Mouse (Mus musculus): ENCODE results near the gene Frs3. TPM values are rescaled to one million over a fixed set of nuclear protein-coding genes. Genes with fewer than 3 reads are reported as not detected.
A peak's percentile ranks its signal among the peaks of the same experiment; 100 is the strongest.

The Frs3 gene
- total RNA-seq, 4 experiments from 2014 or later, result 28.6 to 36.7 (median 31.2) TPM

GRCm38 (mm10) chr17:47730633-47731575 lies 42.1 kb downstream of the Frs3 start:
- DNase-seq (ENCODE audit: low spot score in 2 of 2), result no peak

GRCm38 (mm10) chr17:47735553-47736100 lies 46.8 kb downstream of the Frs3 start:
- DNase-seq (ENCODE audit: low spot score in 2 of 2), result no peak

DNA sequence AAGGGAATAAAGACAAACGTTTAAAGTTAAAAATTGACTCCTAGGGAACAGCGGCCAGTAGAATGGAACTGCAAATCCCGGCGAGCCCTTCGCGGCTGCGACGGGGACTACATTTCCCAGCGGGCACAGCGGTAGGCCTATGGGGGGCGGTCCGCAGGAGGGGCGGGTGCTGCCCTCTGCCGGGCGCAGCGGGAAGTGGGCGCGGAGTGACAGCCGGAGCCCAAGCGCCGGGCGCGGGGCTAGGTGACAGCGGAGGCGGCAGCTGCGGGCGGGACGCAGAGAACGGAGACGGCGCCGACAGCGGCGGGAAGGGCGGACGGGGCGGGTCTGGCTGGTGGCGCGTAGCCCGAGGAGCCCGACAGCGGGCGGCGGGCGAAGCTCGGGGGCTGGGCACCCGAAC lies 48.0 kb downstream of the Frs3 start, which contains the start of gene Tfeb:
Gene Tfeb, plus strand, starts transcription at position 175 of the 400 bp plus-strand sequence.
- peak; percentile 91 to 97 for DNase-seq (ENCODE audit: low spot score in 2 of 2)

DNA sequence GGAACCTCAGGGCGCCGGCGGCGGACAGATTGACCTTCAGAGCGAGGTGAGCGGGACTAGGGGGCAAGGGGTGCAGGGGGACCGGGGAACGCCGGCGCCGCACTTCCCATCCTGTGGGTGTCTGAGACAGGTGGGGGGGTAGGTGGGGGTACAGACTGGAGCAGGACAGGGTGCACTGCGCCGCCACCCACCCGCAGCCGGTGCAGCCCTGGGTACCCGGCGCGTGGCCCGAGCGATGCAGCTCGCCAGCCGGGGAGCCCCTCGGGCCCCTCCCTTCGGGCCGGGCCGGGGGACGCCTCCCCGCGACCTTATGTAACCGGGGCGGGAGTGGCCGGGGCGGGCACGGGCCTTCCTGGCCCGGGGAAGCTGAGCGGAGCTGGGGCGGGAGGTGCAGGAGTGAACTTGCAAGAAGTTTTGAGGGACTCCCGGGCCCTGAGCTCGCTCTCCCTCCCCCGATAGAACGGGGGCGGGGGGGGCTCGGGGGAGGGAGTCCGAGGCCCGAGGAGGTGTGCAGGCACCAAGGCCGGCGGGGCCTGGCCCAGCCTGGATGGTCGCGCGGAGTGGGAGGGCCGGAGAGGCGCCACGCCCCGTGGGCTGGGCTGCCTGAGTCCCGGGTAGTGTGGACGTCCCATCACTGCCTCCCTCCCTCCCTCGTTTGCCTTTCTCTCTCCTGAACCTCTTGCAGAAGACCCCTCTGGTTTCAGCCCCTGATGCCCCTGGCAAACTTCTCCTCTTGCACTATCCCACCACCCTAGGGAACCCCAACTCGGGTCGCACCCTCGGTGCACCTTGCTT lies 48.6 kb downstream of the Frs3 start:
- peak; percentile 74 to 82 for DNase-seq (ENCODE audit: low spot score in 2 of 2)

DNA sequence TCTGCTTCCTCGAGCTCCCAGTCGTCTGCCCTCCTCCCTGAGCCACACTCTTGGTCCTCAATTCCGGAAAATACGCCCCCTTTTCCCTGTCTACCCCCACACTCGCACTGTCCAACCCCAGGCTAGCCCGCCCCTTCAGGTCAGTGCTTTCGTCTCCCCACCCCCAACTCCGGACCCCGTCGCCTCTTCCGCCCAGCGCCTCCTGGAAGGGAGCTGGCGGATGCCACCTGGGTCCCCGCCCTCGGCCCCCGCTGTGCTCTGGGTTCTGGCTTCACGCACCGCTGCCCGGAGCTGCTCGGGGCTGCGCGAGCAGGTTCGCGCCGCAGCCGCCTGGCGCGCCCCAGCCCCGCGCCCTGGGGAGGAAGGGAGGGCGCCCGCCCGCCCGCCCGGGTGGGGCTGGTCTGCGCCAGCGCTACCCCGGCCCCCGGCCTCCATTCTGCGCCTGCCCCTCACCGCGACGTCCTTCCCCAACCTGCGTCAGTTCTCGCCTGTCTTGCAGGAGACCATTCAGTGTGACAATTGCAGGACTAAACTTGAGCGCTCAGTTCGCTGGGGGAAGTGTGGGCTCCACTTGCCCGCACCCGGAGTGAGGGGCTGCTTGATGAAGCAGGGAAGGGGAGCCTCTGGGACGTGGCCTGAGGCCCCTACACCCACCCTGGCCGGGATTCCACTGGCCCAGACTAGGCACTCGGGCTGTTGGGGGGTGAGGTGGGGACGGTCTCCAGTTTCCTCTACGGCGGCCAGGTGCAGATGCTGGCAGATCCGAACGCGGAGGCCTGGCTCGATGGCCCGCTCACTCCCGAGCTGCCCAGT lies 49.4 kb downstream of the Frs3 start:
- no peak for DNase-seq (ENCODE audit: low spot score in 2 of 2)

DNA sequence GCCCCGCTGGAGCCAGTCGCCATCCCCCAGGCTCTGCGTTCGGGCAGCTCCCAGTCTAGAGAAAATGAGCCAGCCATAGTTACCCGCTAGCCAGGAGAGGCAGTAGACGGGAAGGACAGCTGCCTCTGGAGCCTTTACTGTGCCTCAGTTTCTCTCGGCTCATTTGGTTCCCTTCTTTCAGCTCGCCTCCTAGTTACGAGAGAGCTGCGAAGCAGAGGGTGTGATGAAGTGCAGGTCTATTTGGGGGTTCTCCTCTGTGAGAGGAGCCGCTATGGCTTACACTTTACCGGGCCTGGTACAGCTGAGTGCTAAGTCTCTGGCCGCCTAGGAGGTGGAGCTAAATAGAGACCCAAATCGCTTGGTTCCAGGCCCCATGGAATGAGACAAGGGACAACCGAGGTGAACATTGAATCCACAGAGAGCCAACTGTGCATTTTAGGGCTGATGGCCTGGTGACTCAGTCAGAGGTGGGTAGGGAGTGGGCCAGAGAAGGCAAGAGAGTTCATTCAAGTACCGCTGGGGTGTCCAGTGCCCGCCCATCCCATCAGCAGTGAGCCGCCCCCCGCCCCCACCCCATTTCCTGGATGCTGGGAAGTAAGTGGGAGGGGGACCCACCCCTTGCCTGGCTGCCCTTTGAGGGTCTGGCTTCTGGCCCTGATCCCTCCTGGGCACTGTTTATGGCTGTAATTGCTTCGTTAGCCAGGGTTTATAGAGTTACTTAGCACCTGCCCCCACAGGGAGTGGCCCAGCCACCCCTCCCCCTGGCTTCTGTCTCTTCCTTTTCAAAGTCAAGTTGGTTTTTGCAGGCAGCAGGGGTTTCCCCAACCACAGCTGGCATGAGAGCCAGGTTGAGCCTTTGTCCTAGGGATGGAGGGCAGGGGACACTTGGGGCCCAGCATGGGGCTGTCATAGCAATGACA lies 50.3 kb downstream of the Frs3 start:
- no peak for DNase-seq (ENCODE audit: low spot score in 2 of 2)

DNA sequence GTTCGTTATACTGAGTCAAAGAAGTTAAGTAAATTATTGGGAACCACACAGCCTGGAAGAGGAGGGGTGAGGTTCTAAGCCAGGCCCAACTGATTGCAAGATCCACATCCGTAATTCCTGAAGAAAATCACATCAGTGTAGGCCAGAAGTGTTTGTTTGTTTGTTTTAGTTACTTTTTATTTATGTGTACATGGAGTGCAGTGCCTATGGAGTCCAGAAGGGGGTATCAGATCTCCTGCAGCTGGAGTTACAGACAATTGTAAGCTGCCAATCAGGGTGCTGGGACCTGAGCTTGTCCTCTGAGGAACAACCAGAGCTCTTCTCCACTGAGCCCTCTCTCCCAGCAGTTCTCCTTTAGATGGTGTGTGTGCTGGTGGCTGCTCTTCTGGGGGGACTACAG lies 51.4 kb downstream of the Frs3 start:
- no peak for DNase-seq (ENCODE audit: low spot score in 2 of 2)

- DNase-seq (ENCODE audit: low spot score in 2 of 2), result no peak
Measured at GRCm38 (mm10) chr17:47742991-47743734, 54.3 kb downstream of the Frs3 start.

DNA sequence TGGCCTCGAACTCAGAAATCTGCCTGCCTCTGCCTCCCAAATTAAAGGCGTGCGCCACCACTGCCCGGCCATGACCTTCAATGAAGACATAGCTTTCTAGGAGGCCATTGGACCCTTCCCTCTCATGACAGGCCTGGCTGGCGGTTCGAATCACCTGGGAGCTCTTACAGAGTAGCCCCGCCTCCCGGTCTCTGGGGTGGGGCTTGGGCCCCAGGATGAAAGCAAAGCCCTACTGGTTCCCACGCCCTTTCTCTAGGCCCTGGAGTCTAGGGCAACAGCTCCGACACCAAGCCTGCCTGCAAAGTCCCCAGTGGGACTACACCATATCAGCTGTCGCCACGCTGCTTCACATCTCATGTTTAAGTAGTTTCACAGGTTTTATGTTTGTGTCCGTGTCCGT lies 55.3 kb downstream of the Frs3 start:
- no peak for DNase-seq (ENCODE audit: low spot score in 2 of 2)

GRCm38 (mm10) chr17:47744746-47745368 lies 56.0 kb downstream of the Frs3 start:
- DNase-seq (ENCODE audit: low spot score in 2 of 2), result no peak

GRCm38 (mm10) chr17:47748791-47749553 lies 60.1 kb downstream of the Frs3 start:
- DNase-seq (ENCODE audit: low spot score in 2 of 2), result no peak

GRCm38 (mm10) chr17:47749626-47750025 lies 60.8 kb downstream of the Frs3 start:
- DNase-seq (ENCODE audit: low spot score in 2 of 2), result no peak

GRCm38 (mm10) chr17:47750101-47750500 lies 61.3 kb downstream of the Frs3 start:
- no peak for DNase-seq (ENCODE audit: low spot score in 2 of 2)

- no peak for DNase-seq (ENCODE audit: low spot score in 2 of 2)
Measured at GRCm38 (mm10) chr17:47751811-47752210, 63.0 kb downstream of the Frs3 start.

DNA sequence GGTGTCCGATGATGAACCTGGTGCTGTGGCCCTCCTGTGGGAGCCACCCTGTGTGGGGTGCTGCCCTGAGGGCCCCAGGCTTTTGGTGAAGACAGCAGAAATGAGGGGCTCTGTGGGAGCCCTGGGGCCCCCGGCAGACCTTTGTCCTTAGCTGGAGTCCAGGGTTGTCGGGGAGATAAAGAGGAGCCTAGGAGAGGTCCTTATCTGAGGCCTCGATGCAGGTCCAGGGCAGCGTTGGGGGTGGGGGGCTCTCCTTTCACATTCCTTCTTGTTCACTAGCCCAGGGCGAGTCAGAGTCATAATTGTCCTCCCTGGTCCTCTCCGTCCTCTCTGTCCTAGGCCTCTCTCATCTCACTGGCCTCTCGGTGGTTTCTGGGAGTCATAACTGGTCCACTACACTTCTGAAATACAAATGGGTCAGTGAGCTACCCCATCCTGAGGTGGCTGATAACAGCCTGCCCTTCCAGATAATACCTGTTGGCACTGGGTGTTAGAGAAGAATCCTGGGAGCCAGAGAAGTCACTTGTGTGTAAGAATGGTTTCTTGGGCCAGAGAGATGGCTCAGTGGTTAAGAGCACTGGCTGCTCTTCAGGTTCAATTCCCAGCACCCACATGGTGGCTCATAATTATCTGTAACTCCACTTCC lies 64.4 kb downstream of the Frs3 start:
- no peak for DNase-seq (ENCODE audit: low spot score in 2 of 2)

Measured in layer of hippocampus, adult 8-10 months (tissue).